Mouse (Mus musculus) neural tube, embryonic 14.5 days (tissue): ENCODE results near the gene Myo9a. TPM values are rescaled to one million over a fixed set of nuclear protein-coding genes. Genes with fewer than 3 reads are reported as not detected.

ENCODE experiments used
- ATAC-seq: fragments of 200-750 bp; cut with Nextera tagmentation; 2 replicates; pipeline ENCODE4 v1.8.0; 2017; ENCODE audit warnings: low read depth, mild to moderate bottlenecking, moderate TSS enrichment, moderate library complexity
- H3K27ac ChIP-seq: fragments of 300-500 bp; sonication (generic); 2 replicates; pipeline ENCODE4 v1.5.1; 2014; ENCODE audit warnings: low read depth, mild to moderate bottlenecking, control low read depth, low read length, moderate library complexity, mixed read lengths
- H3K27me3 ChIP-seq: fragments of 300-500 bp; sonication (generic); 2 replicates; pipeline ENCODE4 v1.6.1; 2014; ENCODE audit warnings: low read length; ENCODE audit not compliant: control insufficient read depth, insufficient read depth
- H3K36me3 ChIP-seq: fragments of 300-500 bp; sonication (generic); 2 replicates; pipeline ENCODE4 v1.6.1; 2014; ENCODE audit warnings: low read length, mixed read lengths; ENCODE audit not compliant: control insufficient read depth, insufficient read depth
- H3K4me1 ChIP-seq: fragments of 300-500 bp; sonication (generic); 2 replicates; pipeline ENCODE4 v1.6.1; 2014; ENCODE audit warnings: low read length; ENCODE audit not compliant: control insufficient read depth, insufficient read depth
- H3K4me2 ChIP-seq: fragments of 300-500 bp; sonication (generic); 2 replicates; pipeline ENCODE4 v1.6.1; 2014; ENCODE audit warnings: mild to moderate bottlenecking, low read depth, low read length, control low read depth
- H3K4me3 ChIP-seq: fragments of 300-500 bp; sonication (generic); 2 replicates; pipeline ENCODE4 v1.5.1; 2014; ENCODE audit warnings: low read depth, low read length, control low read depth, mixed read lengths
- H3K9ac ChIP-seq: fragments of 300-500 bp; sonication (generic); replicated peaks from 2 replicates; pipeline ENCODE4 v1.6.1; 2014; ENCODE audit warnings: low read depth, mild to moderate bottlenecking, control low read depth, low read length, mixed read lengths
- H3K9me3 ChIP-seq: fragments of 300-500 bp; sonication (generic); 2 replicates; pipeline ENCODE4 v1.6.1; 2016; ENCODE audit warnings: low read length; ENCODE audit not compliant: control insufficient read depth
- WGBS: fragments of 180-500 bp; shearing (Covaris S2); extraction: QIAGEN DNeasy Blood & Tissue Kit; methylation state at CpG from one replicate; pipeline ENCODE4 v1.1.7; 2014; 5-methylcytosine and 5-hydroxymethylcytosine counted together
- polyA plus RNA-seq: library from polyadenylated mRNA; unstranded; fragments of >200 nt; fragmentation: Nextera tagmentation; extraction: Ambion mirVana; gene quantifications from 2 replicates; pipeline ENCODE4 v1.2.1, GENCODE M21; 2014

The Myo9a gene
- polyA plus RNA-seq: 37.9 and 38.9 TPM in 2 replicates

DNA sequence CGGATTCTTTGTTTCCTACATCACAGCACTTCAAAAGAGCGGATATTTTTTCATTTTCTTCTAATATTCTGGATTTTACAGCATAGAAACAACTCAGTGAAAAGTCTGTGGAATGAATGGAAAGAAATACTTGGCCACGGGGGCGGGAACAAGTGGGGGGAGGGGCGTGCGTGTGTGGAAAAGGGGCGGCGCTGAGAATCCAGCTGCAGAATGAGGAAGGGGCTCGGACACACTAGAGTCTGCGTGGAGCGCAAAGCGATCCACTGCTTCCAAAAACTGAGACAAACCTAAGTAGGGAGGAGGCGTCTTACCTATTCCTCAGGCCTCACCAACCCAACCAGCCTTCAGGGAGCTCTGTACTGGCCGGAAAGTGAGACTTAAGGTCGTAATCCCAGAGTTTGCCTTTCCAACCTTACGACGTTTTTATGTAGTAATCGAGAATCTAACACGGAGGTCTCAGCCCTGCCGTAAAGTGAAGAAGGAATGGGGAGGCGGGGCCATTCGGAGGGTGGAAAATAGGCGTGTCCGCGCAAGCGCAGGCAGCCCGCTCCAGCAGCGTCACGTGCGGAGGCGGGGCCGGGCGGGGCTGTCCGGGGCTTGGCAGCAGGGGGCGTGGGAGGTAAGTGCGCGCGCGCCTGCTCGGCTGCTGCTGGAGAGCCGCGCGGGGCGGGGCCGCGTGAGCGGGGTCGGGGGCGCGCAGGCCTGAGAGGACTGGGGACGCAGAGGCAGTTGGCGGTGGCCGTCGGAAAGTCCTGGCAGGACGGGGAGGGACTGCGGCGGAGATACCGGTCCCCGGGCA is at the start of gene Myo9a, which contains the start of gene Senp8:
TSS of gene Myo9a (plus strand) at position 630 of the 799 bp plus-strand sequence.
TSS of gene Senp8 (minus strand) at position 444 of the 799 bp plus-strand sequence.
- peak; percentile 94 for ATAC-seq
- WGBS: under 1% methylated on average over 59 of the region's 59 CpGs
- Histone ChIP-seq H3K4me2 (peak within 1 kb of the TSS; percentile 81), H3K27ac (peak within 1 kb of the TSS; percentile 89), H3K9me3 (no peaks in the 10 kb centered on the region), H3K4me3 (peak within 1 kb of the TSS; percentile 93), H3K9ac (peak within 1 kb of the TSS; percentile 89), H3K27me3 (no peaks in the 10 kb centered on the region), H3K36me3 (no peaks in the 10 kb centered on the region), H3K4me1 (peaks cover 5% of the 10 kb centered on the region; the same call in 1 of the 2 replicates)

DNA sequence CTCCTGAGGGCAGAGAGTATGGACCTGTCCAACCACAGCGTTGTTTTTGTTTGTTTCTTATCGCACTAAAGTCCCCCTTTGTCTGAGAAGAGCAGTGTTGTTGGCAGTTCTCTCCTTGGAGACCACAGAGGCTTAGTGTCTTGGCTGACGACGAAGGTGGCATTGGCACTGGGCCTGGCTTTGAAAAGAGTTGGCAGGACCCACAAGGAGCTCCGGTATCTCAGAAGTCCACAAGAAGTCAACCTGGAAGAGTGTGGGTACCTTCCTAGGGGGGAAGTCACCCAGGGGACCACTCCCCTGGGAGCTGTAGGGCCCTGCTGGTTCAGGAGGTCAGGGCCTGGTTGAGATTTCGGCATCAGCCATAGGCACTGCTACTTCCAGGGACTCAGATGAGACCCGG is 49.6 kb upstream of the Myo9a start:
- no peaks in the 10 kb centered on the region for H3K27me3 ChIP-seq
- H3K4me2 ChIP-seq: no peak overlapping the region
- H3K36me3 ChIP-seq: no peaks in the 10 kb centered on the region
- H3K9ac ChIP-seq: no peak overlapping the region
- no peak overlapping the region for H3K4me3 ChIP-seq
- no peaks in the 10 kb centered on the region for H3K4me1 ChIP-seq
- H3K27ac ChIP-seq: no peak overlapping the region
- no peak for ATAC-seq
- WGBS: 85% methylated on average over 7 of the region's 7 CpGs
- no peaks in the 10 kb centered on the region for H3K9me3 ChIP-seq

DNA sequence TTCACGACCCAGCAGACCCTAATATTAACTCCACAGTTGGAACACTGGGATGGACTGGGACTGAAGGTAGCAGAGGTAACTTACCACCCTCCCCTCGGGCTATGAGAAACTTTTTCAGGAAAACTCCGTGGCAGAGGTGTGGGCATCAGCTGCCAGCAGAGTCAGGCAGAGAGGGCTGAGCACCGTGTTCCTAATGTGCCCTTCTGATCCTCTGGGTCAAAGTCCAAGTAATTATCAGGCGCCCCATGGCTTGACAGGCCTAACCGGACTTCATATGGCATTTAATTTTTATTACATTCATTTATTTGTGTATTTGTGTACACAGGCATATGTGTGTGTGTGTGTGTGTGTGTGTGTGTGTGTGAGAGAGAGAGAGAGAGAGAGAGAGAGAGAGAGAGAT is 47.6 kb upstream of the Myo9a start:
- no peaks in the 10 kb centered on the region for H3K4me1 ChIP-seq
- no peak overlapping the region for H3K4me2 ChIP-seq
- H3K4me3 ChIP-seq: no peak overlapping the region
- no peak for ATAC-seq
- no peak overlapping the region for H3K27ac ChIP-seq
- H3K27me3 ChIP-seq: no peaks in the 10 kb centered on the region
- whole genome bisulfite sequencing: 84% methylated on average over 6 of the region's 6 CpGs
- H3K9ac ChIP-seq: no peak overlapping the region
- H3K9me3 ChIP-seq: no peaks in the 10 kb centered on the region
- H3K36me3 ChIP-seq: no peaks in the 10 kb centered on the region

DNA sequence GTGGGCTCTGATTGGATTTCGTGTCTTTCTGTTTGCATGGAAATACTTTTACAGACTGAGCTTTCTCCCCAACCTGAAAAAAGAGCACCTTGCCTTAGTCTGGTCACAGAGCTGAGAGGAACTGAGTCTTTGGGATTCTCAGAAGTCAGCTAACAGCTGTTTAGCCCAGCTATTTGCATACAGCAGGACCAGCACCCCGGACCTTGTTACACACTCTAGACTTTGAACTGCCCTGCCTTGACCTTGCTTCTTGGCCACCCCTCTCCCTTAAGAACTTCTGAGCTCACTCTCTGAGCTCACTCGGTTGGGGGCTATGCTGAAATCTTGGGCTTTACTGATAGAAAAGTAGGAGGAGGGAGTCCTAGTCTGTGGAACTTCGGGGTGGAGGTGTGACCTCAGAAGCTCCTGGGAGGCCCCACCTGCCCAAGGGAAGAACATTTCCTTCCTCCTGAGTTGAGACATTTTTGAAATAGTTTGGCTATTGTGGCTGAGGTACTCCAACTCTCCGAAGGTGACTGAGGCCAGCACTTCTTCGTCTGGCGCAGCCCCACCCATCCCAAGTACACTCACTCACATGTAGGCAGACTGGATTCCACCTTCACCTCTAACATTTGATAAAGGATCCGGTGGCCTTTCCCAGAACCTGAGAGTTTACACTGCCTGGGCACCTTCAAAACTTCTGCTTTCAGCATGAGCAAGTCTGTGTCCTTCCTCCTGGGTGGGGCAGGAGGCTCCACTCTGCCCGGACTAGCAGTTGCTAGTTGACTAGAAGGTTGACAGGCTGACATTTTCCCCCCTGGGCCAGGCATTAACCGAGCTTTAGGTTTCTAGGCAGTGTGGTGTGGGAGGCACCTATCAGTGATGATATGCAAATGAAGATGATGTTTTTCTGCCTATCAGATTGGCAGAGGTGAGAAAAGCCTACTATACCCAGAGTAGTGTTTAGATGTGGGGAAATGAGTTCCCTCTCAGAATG is 43.6 kb upstream of the Myo9a start:
- WGBS: 75% methylated on average over 10 of the region's 10 CpGs
- Histone ChIP-seq H3K9me3 (no peaks in the 10 kb centered on the region), H3K4me1 (no peaks in the 10 kb centered on the region), H3K27me3 (no peaks in the 10 kb centered on the region), H3K27ac (no peak overlapping the region), H3K4me2 (no peak overlapping the region), H3K4me3 (no peak overlapping the region), H3K36me3 (no peaks in the 10 kb centered on the region), H3K9ac (no peak overlapping the region)
- no peak for ATAC-seq

DNA sequence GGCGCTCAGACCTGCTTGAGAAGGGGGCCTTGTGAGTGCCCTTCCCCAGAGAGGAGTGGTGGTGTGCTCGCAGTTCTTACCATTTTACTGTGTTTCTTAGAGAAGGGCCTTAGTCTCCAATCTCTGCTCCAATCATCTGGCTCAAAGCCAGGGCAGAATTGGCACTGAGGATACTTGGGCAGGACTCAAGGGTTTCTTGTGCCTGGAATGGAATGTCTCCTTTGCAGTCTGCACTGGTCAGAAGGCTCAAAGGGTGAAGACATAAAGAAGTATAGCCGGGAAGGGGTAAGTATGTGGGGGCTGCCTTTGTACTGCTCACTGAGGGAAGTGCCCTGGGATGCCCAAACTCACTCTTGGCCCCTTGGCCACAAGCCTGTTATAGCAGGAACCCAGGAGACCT is 41.5 kb upstream of the Myo9a start:
- ATAC-seq: no peak
- H3K27me3 ChIP-seq: no peaks in the 10 kb centered on the region
- H3K9ac ChIP-seq: no peak overlapping the region
- H3K4me1 ChIP-seq: no peaks in the 10 kb centered on the region
- 70% methylated on average over 3 of the region's 3 CpGs for WGBS
- H3K4me2 ChIP-seq: no peak overlapping the region
- H3K27ac ChIP-seq: no peak overlapping the region
- H3K36me3 ChIP-seq: no peaks in the 10 kb centered on the region
- H3K9me3 ChIP-seq: no peaks in the 10 kb centered on the region
- no peak overlapping the region for H3K4me3 ChIP-seq

DNA sequence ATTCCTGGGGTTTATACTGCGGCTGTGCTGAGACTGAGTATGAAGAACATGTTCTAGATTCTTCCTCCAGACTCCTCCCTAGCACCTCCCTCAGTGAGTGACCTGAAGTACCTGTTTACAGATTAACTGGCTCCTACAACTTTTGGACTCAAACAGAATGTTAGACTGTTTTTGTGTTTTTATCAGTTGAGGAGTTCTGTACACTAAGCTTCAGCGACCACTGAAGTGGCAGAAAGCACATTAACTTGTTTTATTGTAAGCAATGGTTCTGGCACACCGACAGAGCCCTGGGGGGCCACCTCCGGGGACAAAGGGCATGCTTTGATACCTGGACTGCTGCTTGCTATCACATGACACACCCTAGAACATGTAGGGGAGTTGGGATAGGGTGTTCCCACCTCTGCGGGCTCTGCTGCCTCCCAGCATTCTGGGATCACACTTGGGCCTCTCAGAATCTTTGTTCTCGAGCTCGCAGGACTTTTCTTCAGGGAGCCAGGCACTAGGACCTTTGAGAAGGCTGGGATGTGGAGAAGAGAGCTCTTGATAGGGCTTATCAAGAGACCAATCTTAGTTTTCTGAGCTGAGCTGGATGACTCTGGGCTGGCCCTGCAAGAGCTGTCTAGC is 34.3 kb upstream of the Myo9a start:
- no peaks in the 10 kb centered on the region for H3K4me1 ChIP-seq
- no peaks in the 10 kb centered on the region for H3K9me3 ChIP-seq
- H3K9ac ChIP-seq: no peak overlapping the region
- no peaks in the 10 kb centered on the region for H3K27me3 ChIP-seq
- H3K4me2 ChIP-seq: no peak overlapping the region
- no peak for ATAC-seq
- H3K36me3 ChIP-seq: no peaks in the 10 kb centered on the region
- WGBS: 82% methylated on average over 7 of the region's 7 CpGs
- H3K4me3 ChIP-seq: no peak overlapping the region
- H3K27ac ChIP-seq: no peak overlapping the region

DNA sequence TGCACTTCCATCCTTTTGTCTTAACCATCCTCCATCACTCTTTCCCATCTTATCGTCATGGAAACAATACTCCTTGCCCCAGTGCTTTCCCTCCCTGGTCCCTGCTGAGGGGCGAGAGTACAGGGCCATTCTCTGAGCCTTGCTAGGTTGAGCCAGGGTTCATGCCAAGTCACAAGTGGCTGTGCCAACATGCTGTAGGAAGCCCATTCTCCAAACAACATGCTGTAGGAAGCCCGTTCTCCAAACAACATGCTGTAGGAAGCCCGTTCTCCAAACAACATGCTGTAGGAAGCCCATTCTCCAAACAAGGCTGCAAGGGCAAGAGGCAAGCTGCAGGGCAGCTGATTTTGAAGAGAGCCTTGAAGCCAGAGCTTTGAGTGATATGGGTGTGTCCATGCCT is 32.5 kb upstream of the Myo9a start:
- H3K4me2 ChIP-seq: no peak overlapping the region
- no peaks in the 10 kb centered on the region for H3K36me3 ChIP-seq
- no peaks in the 10 kb centered on the region for H3K27me3 ChIP-seq
- H3K4me3 ChIP-seq: no peak overlapping the region
- 90% methylated on average over 4 of the region's 4 CpGs for WGBS
- H3K4me1 ChIP-seq: peaks cover 1% of the 10 kb centered on the region
- H3K9ac ChIP-seq: no peak overlapping the region
- no peak overlapping the region for H3K27ac ChIP-seq
- no peaks in the 10 kb centered on the region for H3K9me3 ChIP-seq
- no peak for ATAC-seq

DNA sequence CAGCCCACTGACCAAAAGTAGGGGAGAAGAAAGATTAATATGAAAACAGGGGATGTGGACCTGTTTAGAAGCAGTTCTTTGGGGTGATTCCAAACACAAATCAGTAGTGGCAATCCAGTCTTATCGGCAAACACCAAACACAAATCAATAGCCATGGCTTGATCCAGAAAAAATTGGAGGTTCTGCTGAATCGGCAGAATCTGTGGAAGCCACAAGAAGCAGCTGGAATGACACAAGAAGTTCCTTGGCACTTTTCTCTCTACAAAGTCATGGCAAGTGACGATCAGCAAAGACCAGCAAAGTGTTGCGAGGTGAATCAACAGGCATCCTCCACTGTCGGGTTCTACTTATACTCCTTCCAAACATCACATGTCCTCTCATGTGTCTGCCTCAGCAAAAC is 29.6 kb upstream of the Myo9a start:
- H3K4me3 ChIP-seq: no peak overlapping the region
- no peak overlapping the region for H3K27ac ChIP-seq
- no peaks in the 10 kb centered on the region for H3K36me3 ChIP-seq
- no peaks in the 10 kb centered on the region for H3K9me3 ChIP-seq
- H3K4me2 ChIP-seq: no peak overlapping the region
- H3K4me1 ChIP-seq: peaks cover 10% of the 10 kb centered on the region
- H3K27me3 ChIP-seq: no peaks in the 10 kb centered on the region
- no peak overlapping the region for H3K9ac ChIP-seq
- no peak for ATAC-seq
- WGBS: 89% methylated on average over 5 of the region's 5 CpGs
